Mouse (Mus musculus) Patski (cell line): Measurements from ENCODE around the gene Gls. TPM values are rescaled to one million over a fixed set of nuclear protein-coding genes. Genes with fewer than 3 reads are reported as not detected.
A peak's percentile ranks its signal among the peaks of the same experiment; 100 is the strongest.

Experiments used
- ATAC-seq: fragments of 100-300 bp; one replicate; pipeline ENCODE4 v1.8.0; 2021
- CTCF ChIA-PET: fragments of 350-600 bp; sonication (Branson Sonifier 250); formaldehyde crosslinking; loops from one replicate; lab custom pipeline; 2022; ENCODE audit warnings: inconsistent platforms; lab: Charles Lee
- POLR2A ChIA-PET: fragments of 350-600 bp; sonication (Branson Sonifier 250); formaldehyde crosslinking; loops from one replicate; lab custom pipeline; 2022; ENCODE audit warnings: antibody characterized with exemption, inconsistent platforms; lab: Charles Lee
- DNase-seq: peaks from one replicate; pipeline ENCODE4 v3.0.0-alpha.2; 2011; ENCODE audit warnings: low read depth, low spot score
- H3K27me3 ChIP-seq: fragments of 371-371 bp; one replicate; pipeline ENCODE4 v1.5.1; 2021
- CTCF ChIP-seq: fragments of 100-300 bp; IDR thresholded peaks from one replicate; pipeline ENCODE4 v1.5.1; 2021
- in situ Hi-C: fragments of 300-500 bp; cut with MboI; formaldehyde crosslinking; loops from 3 replicates; pipeline ENCODE4 v1.11.1; 2018; ENCODE audit warnings: low pct_unique_long_range_greater_than_20kb, mixed read lengths
- polyA plus RNA-seq: library from polyadenylated mRNA; unstranded; gene quantifications from one replicate; pipeline ENCODE4 v1.2.3, GENCODE M21; 2021

Gene Gls
- polyA plus RNA-seq, 1 experiment from 2014 or later, result 174 TPM

- ChIA-PET CTCF (interaction anchor here (0.9 to 1.6 kb wide), 2 partner anchors 20 to 27 kb away, joined by 4 read pairs; no protein-coding TSS in a partner anchor), POLR2A (no interaction called here)
- ATAC-seq, result peak; percentile 33
- in situ Hi-C loops, result no loop called here
- H3K27me3 ChIP-seq, result no peaks in the 10 kb centered on the region
- TF ChIP-seq CTCF, result no peak
- no peak for DNase-seq
These were observed 113.3 kb downstream of the Gls start for GRCm38 (mm10) chr1:52119691-52120090.

- ATAC-seq (peak; percentile 84), DNase-seq (peak; percentile 41)
- ChIA-PET CTCF (interaction anchor here (0.9 to 1.6 kb wide), 2 partner anchors 19 to 28 kb away, joined by 4 read pairs; no protein-coding TSS in a partner anchor), POLR2A (no interaction called here)
- TF ChIP-seq CTCF, result no peak
- H3K27me3 ChIP-seq, result no peaks in the 10 kb centered on the region
- in situ Hi-C loops, result no loop called here
These were observed 114.0 kb downstream of the Gls start, which contains the start of gene Stat1 for GRCm38 (mm10) chr1:52118860-52119591. Stat1 (plus strand) TSS chr1:52119440.

GRCm38 (mm10) chr1:52117777-52118176, 115.3 kb downstream of the Gls start:
- in situ Hi-C loops, result no loop called here
- DNase-seq (no peak), ATAC-seq (no peak)
- no peak for TF ChIP-seq CTCF
- H3K27me3 ChIP-seq, result no peaks in the 10 kb centered on the region
- ChIA-PET POLR2A (interaction anchor here (1.5 kb wide), 1 partner anchor 11 kb away, joined by 5 read pairs; no protein-coding TSS in a partner anchor), CTCF (no interaction called here)

- no peak for DNase-seq
- ATAC-seq, result no peak
- no peaks in the 10 kb centered on the region for H3K27me3 ChIP-seq
- no peak for TF ChIP-seq CTCF
- ChIA-PET CTCF (no interaction called here), POLR2A (no interaction called here)
- in situ Hi-C loops, result no loop called here
These were observed 116.6 kb downstream of the Gls start for GRCm38 (mm10) chr1:52116441-52116840.

- TF ChIP-seq CTCF, result no peak
- in situ Hi-C loops, result no loop called here
- ChIA-PET POLR2A (interaction anchor here (0.7 kb wide), 1 partner anchor 444 kb away, joined by 3 read pairs; no protein-coding TSS in a partner anchor), CTCF (interaction anchor here (0.6 to 5.2 kb wide), 8 partner anchors 9 to 192 kb away, joined by 3 to 29 read pairs (median 4); no protein-coding TSS in a partner anchor)
- DNase-seq (peak; percentile 82), ATAC-seq (peak; percentile 96)
- H3K27me3 ChIP-seq, result no peaks in the 10 kb centered on the region
These were observed 119.4 kb downstream of the Gls start for GRCm38 (mm10) chr1:52113666-52114069.

Other genes starting within 250 kb of the Gls start
- gene Stat4, start 246.1 kb downstream of the Gls start, polyA plus RNA-seq, result not detected
- 27.0 TPM for gene Stat1, start 113.8 kb downstream of the Gls start, polyA plus RNA-seq